Mouse (Mus musculus) bone marrow, adult 2 months (tissue): ENCODE data around the gene Ntn4.

Experiments
- CTCF ChIP-seq: fragments of 200-500 bp; IDR thresholded peaks from 2 replicates; pipeline ENCODE4 v1.5.1; 2011; ENCODE audit warnings: low read length, control low read depth; ENCODE audit not compliant: control insufficient read depth, insufficient read depth
- POLR2A ChIP-seq: fragments of 200-500 bp; IDR thresholded peaks from 2 replicates; pipeline ENCODE4 v1.6.1; 2011; ENCODE audit warnings: low read depth, mild to moderate bottlenecking, control low read depth, low read length, borderline replicate concordance; ENCODE audit not compliant: control insufficient read depth

DNA sequence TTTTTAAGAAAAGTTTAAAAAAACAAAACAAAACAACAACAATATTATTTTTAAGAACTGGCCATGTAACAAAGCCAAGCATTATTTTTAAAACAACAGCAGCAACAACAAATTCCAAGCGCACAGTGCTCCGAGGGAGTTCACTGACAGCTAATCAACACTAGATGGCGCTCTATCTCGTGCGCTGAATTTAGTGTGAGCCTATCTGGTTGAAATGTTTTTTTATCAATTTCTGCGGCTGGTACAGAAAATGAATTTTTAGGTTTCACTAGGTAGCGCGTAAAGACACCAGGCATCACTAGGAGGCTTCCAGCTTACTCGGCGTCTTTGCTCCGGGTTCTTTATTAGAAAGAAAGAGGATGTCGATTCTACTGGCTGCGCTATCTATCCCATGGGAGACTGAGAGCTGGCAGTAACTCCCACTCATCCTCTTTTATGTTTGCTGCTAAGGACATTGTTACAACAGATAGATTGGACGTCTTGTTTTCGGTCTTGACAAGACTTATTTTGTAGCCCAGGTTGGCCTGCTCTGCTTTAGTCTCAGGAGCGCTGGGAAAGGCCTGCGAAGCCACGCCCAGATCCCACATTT, 29.0 kb upstream of the Ntn4 start:
- TF ChIP-seq CTCF, result peak; percentile 73
- TF ChIP-seq POLR2A, result no peak
